Mouse (Mus musculus) embryo, embryonic 10.5 days (tissue): ENCODE measurements around the gene C8g.

Experiments used
- DNase-seq: peaks from one replicate; pipeline ENCODE4 v3.0.0-alpha.2; 2015; ENCODE audit warnings: low spot score

C8g gene

DNA sequence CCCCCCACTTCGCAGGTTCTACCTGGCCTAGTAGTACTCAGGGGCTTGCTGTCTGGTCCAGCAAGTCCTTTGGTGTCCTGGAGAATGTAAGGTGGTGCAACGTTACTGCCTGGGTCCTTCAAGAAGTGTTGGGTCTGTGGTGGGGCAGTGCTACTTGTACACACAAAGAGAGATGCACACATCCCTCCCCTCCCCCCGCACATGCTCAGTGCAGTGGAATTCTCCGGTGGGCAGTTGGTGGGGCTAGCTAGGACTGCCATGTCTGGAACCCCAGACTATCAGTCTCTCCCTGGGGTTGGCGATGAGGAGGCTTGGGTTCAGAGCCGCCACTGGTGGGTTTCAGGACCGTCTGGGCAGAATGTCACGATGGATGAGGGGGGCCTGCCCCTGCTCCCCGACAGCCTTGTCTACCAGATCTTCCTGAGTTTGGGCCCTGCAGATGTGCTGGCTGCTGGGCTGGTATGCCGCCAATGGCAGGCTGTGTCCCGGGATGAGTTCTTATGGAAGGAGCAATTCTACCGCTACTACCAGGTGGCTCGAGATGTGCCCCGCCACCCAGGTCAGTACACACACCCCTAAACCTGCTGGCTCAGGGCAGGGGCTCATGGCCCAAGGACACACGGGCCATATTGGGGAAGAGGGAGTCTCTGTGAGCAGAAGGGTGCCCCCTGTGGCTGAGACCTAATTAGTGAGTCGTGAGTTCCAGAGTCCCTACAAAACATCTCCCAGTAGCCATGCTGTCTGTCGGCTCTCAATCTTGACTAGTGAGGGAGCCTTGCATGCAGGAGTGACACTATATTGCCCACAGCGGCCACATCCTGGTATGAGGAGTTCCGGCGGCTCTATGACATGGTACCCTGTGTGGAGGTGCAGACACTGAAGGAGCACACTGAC is at the start of gene C8g:
TSS of gene C8g (minus strand) at position 127 of the 894 bp plus-strand sequence.
- peak; percentile 16 for DNase-seq

GRCm38 (mm10) chr2:25551186-25551585 is 49.7 kb upstream of the C8g start:
- DNase-seq, result peak; percentile 64

GRCm38 (mm10) chr2:25549021-25549991 is 47.8 kb upstream of the C8g start:
- no peak for DNase-seq

GRCm38 (mm10) chr2:25546811-25547491 is 45.4 kb upstream of the C8g start, which contains the start of gene Traf2:
Traf2 (minus strand) TSS chr2:25546940.
- DNase-seq, result peak; percentile 99

DNA sequence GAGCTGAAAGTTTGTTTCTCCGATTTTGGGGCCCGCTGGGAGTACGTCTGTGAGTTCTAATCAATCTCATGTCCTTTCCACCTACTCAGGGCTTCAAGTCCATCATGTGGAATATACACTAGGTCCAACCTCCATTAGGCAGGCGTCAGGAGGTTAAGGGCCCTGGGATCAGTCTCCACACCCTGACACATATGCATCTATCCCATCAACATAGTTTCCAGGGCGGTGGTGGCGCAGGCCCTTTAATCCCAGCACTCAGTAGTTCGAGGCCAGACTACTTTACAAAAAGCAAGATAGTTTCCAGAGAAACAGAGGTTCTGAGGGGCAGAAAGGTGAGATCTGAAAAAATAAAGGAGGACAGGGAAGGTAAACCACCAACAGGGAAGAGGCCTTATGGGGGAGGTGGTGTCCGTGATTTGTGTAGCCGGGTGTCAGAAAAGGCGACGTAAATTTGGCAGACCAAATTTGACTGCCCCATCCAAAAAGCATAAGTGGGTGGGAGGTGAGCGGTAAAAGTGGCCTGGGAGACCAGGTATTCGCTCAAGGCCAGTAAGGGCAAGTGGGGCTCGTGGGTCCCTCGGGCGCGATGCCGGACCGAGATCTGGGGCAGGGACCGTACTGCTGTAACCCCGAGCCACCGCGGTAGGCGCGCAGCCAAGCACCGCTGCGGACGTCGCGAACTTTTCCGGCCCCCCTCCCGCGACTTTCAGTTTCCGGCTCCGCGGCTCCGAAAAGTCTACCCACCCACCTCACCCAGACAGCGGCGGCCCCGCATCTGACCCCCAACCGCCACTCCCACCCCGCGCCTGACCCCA is 44.7 kb upstream of the C8g start:
- DNase-seq, result no peak

- no peak for DNase-seq
These were observed 40.3 kb upstream of the C8g start for GRCm38 (mm10) chr2:25541644-25542367.

GRCm38 (mm10) chr2:25540541-25540948 is 39.0 kb upstream of the C8g start:
- no peak for DNase-seq

DNA sequence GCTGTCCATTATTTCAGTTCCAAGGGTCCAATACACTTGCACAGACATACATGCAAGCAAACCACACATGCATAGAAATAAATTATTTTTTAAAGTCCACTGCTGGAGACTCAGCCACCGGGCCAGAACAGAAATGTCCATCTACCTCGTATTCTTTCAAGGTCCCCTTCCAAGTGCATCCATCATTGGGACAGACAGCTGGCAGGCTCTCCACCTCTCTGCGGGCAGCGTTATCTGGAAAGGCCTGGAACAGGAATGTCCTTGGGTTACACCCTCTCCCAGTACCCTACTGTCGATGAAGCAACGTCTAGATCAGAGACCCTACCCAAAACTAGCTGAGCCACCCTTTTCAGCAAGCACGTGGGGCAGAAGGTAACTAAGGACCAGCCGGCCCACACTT is 35.0 kb upstream of the C8g start:
- no peak for DNase-seq

GRCm38 (mm10) chr2:25534866-25535182 is 33.3 kb upstream of the C8g start:
- no peak for DNase-seq

GRCm38 (mm10) chr2:25534178-25534865 is 32.8 kb upstream of the C8g start:
- no peak for DNase-seq

- DNase-seq, result no peak
These were observed 32.2 kb upstream of the C8g start for GRCm38 (mm10) chr2:25533707-25534106.

DNA sequence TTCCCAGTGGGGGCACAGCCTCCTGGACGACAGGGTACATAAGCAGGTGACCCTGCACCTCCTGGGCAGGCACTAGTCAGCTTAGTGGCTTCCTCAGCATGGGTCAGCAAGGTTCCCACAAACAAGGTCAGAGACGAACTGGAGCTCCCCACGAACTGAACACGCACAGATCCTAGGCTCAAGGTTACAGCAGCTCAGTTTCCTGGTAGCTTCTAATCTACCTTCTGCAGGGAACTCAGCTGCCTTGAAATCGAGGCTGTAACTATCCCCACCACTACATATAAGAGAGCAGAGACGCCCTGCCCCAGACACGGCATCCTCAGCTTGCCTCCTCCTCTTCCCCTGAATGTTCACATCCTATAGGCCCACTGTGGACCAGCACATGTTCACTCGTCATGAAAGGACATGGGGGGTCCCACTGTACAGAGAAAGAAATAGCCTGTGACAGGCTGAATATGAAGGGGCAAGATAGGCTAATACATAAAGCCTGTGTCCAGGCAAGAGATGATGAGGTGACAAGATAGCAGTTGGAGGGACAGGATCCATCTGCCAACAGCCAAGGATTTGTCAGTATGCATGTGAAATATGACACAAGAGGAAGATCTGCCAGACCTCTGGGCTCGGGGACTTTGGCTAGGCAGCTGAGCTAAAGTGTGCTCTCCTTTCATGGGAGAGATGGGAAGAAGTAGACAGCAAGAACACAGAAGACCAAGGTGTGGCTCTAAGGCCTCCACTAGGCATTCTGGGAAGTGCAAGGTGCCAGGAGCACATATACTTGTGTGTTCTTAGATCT is 25.2 kb upstream of the C8g start:
- DNase-seq, result no peak

GRCm38 (mm10) chr2:25509912-25510311 is 8.4 kb upstream of the C8g start:
- no peak for DNase-seq

- peak; percentile 29 for DNase-seq
These were observed 5.4 kb upstream of the C8g start for GRCm38 (mm10) chr2:25506964-25507363.

- no peak for DNase-seq
These were observed 4.3 kb upstream of the C8g start for GRCm38 (mm10) chr2:25505860-25506259.

DNA sequence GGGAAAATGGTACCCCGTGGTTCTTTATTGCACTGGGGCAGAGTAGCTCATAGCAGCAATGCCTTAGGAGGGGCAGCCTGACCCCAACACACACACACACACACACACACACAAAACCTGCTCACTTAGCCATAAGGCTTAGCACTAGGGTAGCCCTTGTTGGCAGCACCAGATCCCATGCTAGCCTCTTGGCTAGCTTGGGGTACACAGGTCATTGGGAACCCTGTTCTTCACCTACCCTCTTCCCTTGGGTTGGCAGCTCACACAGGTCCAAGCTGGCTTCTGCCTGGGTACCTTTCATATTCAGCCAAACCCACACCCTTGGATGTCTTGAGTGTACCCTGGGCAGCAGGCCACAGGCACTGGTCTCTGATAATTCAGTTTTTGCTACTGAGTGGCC is 3.5 kb upstream of the C8g start:
- no peak for DNase-seq

GRCm38 (mm10) chr2:25504538-25504937 is 3.0 kb upstream of the C8g start:
- no peak for DNase-seq

GRCm38 (mm10) chr2:25502726-25503125 is 1.2 kb upstream of the C8g start:
- no peak for DNase-seq
